Mouse (Mus musculus): ENCODE results near the gene Galns.
A peak's percentile ranks its signal among the peaks of the same experiment; 100 is the strongest.

Galns gene

DNA sequence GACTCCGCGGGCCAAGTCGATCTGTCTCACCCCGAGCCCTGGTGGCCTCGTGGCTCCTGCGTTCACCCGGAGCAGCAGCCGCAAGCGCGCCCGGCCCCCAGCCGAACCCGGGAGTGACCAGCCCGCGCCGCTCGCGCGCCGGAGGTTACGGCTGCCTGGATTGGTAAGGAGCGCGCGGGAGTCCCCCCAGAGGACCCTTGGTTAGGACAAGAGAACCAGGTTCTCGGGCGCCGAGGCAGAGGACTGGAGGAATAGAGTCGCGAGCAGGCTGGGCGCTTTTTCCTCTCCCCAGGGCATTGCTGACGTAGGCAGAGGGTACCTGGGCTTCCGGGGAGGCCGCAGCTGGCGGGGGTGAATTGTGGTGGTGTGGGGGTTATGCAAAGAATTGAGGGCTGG lies 43.2 kb downstream of the Galns start:
- no peak for DNase-seq (ENCODE audit: low spot score)

DNA sequence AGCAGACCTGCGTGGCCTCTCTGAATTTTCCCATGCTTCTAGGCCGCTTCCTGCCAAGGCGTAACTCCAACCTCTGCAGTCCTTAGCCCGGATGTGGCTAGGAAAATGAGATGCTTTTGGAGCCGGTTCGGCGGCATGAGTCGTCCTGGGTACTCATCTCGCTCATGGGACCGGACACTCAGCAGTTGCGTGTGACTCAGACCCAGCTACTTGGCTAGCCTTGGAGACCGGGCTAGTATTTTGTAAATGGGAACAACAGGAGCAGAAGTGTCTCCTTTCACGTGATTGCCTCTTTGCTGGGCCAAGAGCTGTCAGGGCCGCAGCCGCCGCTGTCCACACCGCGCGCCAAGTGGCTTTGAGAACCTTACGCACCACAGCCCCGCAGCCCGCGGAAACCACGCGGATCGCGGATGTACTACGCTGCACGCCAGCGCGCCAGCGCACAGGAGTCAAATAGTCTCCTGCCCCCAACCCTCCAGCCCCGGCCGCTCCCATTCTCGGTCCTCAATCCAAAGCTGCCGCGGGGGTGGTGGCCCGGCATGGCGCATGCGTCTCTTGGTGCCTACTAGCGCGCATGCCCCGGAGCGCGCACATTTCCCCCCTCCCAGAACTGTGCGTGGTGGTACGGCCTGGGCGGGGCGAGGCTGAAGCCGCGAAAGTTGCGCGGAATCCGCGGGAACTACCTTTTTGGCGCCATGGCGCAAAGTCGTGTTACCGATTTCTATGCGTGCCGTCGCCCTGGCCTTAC lies 43.7 kb downstream of the Galns start, which contains the start of gene Cdt1:
Cdt1 (plus strand) TSS at position 655 of the 748 bp plus-strand sequence.
- DNase-seq (ENCODE audit: low spot score), result peak; percentile 99

DNA sequence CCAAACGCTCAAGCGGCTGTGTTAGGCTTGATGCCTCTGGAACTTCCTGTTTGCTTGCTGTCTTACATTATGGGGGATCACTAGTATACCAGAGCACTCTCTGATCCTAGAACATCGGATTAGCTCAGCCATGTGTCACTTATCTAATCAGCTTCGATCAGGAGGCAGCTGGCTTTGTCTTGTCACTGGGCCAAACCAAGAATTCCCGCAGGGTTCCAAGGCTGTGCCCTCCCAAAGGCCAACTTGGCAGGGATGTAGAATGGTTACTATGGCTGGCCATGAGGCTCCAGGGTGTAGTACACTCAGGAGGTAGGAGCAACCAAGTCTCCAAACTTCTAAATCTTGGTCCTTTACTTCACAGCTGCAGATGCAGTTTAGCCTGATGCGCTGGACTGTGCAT lies 44.5 kb downstream of the Galns start:
- DNase-seq (ENCODE audit: low spot score), result peak; percentile 92

DNA sequence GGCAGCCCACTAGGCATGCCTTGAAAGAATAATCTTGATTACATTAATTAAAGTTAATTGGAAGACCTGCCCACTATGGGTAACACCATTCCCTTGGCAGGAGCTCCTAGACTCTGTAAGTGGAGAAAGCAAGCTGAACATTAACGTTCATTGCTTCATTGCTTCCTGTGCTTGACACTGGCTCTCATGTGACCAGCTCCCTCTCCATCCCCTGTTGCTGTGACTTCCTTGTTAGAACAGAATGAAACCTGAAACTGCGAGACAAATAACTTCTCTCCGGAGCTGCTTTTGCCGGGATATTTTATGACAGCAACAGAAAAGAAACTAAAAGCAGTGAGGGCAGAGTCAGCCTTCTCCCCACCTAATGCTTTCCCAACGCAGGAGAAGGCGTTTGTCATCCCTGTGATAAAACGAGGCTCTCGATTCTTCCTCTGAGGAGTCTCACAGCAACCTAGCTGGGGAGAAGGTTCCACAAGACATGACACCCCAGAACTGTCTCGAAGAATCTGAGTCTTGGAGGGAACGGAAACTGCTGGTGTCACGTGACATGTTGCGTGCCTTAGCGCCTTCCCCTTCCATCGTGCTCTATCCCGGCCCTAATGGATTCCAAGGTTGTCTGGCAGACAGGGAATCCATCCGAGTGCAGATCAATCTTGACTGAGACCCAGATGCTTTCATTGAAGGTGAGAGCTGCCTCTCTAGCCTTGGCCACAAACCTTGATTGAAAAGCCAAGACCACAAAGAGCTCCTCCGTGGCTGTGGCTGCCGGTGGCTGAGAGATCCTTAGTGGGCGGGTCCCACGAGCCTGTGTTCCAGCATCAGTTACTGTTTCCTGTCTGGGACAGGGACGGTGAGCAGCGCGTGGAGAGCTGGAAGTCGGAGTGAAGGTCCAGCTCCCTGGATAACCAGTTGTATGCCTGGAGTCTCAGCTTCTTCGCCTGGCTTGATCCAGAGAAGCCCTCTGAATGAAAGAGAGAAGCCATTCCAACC lies 46.6 kb downstream of the Galns start:
- no peak for DNase-seq (ENCODE audit: low spot score)

DNA sequence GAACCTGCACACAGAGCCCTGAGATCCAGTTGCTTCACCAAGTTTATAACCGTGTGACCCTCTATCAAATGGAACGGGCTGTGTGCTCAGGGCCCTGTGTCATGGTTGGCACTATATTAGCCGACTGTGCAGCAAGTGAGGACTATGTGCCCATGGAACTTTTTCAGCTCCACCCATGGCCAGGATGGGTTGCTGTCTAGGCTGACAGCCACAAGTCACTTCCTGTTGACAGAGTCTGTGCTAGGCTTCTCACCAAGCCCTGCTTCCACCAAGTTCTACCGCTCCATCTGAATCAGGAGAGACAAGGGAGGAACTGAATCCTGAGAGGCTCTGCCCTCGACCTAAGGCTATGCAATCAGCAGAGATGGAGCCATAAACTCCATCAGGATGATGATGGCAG lies 50.1 kb downstream of the Galns start:
- no peak for DNase-seq (ENCODE audit: low spot score)

DNA sequence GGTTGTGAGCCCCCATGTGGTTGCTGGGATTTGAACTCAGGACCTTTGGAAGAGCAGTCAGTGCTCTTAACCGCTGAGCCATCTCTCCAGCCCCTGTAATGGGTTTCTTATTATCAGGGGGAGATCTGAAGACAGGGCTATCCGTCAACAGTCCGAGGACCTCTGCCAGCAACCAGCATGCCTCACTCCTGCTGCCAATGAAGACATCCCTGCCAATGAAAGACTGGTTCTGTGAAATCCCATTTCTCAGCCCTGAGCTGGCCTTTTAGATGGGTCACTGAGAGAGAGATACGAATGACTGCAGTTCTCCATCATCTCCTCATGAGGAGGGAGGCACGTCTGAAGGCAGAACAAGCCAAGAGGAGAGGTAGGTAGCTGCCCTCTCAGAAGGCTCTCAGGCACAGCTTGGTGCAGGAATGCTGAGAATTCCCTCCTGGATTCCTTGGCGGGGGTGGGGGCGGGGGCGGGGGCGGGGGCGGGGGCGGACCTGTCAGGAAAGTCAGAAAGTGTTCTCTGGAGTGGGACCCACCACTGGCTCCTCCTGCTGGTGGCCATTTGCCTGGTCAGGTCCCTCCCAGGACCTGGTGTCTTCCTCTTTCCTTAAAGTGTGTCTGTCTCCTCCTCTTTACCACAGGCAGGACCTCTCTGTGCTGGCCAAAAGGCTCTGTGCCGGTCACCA lies 52.5 kb downstream of the Galns start:
- no peak for DNase-seq (ENCODE audit: low spot score)

DNA sequence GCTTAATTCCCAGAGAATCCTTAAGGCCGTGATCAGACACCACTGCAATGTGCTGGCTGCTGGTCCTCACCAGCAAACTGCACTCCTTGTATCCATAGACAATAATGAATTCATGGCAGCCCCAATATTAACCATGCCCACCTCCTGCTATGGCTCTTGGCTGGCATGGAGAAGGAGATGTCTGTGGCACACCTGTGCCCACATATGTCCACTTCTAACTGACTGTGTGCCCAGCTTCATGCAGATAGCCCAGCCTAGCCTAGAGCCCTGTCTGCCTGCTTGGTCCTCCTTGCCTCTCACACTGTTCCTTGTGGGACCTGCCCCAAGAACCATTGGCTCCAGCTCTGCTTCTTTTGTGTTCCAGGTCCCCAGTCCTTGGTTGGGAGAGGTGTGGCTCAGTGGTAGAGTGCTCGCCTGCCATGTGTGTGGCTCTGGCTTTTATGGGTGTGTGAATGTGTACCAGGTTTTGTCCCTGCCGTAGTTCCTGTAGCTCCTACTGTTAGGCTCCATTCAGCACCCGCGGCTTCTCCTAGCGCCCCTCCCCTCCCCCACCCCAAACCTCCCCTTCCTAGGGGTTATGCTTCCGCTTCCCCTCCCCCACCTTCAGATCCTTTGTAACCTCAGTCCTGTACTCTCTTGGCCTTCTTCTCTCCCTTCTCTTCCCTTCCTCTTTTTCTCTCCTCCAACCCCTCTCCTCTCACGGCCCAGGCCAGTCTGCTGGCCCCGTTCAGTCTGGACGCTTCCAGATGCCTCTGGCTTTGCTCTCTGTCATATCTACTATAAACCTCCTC lies 53.8 kb downstream of the Galns start:
- no peak for DNase-seq (ENCODE audit: low spot score)

DNA sequence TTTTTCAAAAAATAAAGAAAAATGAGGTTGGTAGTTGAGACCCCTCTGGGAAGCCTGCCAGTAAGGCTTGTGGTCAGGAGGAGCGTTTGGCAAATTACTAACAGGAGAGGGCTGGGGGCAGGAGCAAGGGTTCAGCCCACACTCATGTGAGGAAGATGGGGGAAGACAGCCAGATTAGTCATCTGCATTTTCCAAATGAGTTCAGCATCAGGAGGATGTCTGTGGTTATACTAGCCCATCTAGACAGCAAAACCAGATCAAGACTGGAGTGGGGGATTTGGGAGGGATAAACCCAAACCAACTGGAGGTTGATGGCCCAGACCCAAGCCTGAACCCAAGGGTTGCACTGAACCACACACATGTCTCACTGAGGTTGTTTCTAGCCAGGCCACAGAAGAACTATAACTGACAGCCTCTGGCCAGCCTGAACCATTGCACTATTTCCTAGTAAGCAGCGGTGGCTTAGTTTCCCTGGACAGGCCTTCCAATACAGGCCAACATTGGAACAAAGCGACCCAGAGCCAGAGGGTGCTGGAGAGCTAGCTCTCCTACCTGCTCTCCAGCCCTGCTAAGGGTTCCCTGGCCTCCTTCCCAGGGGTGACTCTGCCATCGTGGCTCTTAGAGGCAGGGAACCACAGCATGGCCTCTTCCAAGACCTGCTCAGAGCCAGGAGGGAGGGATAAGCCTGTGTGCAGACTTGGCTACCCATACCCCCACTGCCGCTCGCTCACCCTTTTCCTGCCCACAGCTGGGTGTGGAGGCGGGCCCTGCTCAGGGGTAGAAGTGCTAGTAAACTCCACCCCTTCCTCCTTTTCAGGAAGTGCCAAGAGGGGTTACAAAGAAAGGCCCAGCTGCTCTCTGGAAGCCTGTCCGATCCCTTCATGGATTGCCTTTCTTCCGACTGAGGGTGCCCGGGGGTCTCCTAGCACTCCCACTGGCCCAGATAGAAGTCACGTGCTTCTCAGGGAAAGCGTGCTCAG lies 54.9 kb downstream of the Galns start:
- DNase-seq (ENCODE audit: low spot score), result peak; percentile 44

DNA sequence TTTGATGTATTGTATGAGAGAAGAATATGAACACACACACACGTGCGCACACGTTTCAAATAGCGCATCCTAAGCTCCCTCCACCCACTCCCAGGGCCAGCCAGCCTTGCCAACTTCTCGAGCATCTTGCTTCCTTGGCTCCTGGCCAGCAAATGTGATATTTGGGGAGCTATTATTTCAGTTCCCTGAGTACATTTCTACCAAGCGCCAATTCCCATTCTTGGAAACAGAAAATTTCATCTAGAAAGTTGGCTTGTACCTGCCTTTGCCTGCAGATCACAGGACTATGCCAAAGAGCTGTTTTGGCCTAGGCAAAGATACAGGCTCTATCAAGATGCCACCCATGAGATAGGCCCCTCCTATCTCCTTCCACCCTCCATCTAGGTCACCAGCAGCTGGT lies 56.5 kb downstream of the Galns start:
- DNase-seq (ENCODE audit: low spot score), result peak; percentile 38

DNA sequence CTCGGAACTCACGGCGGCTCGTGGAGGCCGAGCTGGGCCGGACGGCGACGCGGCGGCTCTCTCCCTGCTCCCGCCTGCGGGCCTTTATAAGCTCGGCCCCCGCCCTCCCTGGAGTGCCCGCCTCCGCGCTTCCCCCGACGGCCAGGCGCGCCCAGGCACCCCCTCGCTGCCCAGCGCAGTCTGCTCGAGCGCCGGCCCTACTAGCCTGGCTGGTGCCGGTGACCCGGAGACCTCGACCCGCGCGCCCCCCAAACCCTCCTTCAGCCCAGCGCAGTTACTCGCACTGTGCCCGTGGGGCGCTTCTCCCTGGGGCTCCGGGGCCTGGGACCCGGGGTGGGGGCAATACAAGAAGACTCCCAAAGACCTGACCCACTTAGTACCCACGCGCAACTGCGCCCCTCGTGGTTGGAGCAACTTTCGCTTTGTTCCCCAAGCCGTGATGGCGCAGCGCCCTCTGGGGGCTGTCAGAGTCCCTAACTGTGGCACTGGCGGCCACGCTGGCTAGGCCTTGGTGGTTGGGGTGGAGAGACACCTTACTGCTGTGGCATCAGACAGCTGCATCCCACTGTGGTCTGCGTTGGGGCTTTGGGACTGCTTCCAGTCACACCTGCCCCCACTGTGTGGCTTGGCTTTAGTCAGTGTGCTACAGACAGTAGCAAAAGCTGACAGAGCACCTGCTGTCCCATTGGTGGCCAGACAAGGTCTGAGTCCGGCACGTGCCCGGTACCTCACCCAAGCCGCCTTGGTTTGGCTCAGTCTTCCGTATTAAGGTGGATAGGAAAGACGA lies 59.8 kb downstream of the Galns start, which contains the start of gene Piezo1:
Piezo1 (minus strand) TSS at position 65 of the 787 bp plus-strand sequence.
- peak; percentile 97 for DNase-seq (ENCODE audit: low spot score)

DNA sequence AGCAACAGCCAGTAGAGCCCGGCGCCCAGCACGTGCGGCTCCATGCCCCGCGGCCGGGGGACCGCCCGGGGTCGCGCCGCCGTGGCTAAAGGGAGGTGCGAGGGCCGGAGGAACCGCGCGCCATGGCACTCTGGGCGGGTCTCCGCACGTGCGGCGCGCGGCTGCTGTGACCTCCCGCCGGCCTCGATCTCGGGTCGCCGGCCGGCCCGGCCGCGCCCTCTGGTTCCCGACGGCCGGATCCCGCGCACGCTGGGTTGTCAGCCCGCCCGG lies 60.3 kb downstream of the Galns start:
- DNase-seq (ENCODE audit: low spot score), result no peak

DNA sequence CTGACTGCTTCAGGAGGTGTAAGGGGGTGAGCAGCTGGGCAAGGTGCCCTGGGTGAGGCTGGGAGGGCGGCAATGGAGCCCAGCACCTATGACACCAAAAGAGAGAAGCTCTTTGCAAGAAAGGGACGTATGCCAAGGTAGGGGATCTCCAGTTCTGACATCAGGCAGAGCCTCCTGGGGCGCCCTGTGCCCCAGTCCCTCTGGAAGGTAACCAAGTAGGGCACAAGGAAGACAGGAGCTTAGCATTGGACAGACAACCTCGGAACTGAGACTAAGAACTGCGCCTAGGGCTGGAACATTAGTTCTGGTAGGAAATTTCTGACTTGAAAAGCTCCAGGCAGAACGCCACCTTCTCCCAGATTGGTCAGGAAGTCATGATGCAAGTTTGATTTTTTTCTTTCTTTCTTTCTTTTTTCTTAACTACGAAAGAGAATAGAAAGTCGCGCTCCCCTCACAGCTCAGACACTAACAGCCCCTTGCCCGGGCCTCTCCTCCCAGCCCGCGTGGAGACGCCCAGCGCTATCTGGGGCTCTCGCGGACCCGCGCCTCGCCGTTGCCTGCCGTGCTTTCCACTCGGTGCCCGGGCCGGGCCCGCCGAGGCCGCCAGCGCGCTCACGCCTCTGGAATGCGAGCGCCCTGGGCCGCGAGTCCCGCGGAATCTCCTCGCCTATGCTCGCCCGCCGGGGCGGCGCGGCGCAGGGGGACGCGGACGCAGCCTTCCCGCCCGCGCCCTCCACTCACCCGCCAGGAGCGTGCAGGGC lies 60.8 kb downstream of the Galns start:
- DNase-seq (ENCODE audit: low spot score), result peak; percentile 79

DNA sequence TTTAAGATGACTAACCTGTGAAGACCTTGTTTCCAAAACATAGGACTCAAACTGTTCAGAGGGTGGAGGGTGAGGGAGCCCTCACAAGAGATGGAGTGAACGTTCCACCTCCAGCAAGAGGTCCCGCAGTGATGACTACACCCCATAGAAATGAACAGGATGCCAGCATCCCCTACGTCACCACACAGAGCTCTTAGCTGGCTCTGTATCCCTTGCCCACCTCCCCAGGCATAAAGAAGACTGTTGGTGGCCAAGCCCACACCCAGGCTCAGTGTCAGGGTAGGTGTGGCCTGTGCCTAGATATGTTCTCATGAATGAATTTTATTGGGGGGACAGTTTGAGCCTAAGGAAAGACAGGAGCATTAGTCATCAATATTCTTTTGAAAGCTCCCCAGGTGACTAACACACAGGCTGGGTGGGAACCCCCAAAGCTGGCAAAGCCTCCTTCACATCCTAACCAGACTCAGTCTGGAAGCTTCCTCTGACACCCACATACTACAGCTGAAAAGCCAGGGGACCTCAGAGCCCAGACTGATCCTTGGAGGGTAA lies 62.3 kb downstream of the Galns start:
- DNase-seq (ENCODE audit: low spot score), result peak; percentile 34

DNA sequence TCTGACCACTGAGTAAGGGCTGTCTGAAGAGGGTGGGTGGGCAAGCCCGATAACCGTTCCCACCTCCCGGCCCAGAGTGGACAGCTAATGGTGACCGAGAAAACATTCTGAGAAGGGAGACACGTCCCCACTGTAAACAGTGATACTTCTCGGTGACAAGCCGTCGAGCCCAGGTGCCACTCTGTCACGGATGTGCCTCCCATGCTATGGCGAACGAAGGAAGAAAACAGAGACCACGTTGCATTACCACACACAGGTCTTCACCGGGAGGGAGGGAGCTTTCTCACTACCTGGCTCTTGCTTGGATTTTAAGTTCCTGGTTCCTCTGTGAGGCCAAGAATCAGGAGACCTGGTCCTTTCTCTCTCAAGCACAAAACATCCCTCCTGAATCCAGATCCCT lies 62.9 kb downstream of the Galns start:
- no peak for DNase-seq (ENCODE audit: low spot score)

DNA sequence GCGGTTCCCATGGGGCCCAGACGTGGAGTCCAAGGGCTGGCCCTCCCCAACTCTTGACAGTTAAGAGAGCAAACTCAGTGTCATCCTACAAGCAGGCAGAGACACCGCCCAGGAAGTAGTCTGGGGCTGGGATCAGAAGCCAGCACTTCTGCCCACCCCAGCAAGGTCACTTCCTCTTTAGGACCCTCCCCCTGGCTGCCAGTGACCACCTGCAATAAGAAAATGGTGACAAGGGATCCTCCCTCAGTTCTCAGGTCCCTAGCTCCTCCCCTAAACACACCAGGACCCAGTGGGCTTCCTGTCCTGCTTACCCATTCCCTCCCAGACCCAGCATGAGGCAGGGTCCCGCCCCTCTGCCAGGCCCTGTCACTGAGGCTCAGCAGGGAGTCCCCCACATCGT lies 63.4 kb downstream of the Galns start:
- peak; percentile 48 for DNase-seq (ENCODE audit: low spot score)

DNA sequence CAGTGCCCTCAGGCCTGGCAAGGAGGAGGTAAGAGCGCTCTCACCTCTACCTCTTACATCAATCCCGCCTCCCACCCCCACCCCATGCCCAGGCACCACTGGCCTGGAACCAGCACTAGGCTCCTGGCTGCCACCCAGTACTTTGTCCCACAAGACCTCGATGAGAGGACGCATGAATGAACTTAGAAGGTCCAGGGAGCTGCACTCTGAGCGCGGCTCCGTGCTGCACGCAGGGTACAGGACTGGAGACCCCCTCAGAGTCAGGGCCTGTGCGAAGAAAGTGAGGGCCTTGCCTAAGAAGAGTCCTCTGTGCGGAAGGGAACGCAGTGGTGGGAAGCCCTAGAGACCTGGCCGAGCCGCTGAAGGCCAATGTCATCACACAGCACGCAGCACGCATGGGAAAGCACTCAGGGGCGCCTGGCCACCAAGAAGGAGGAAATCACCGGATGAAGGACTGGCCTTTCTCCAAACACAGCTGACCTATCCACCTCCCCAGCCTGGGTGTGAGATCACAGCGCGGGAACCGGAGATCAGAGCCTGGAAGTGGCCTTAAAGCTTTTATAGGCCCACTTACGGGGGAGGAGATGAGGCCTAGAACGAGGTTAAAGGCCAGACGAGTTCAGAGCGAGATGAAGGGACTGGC lies 64.3 kb downstream of the Galns start:
- peak; percentile 61 for DNase-seq (ENCODE audit: low spot score)

DNA sequence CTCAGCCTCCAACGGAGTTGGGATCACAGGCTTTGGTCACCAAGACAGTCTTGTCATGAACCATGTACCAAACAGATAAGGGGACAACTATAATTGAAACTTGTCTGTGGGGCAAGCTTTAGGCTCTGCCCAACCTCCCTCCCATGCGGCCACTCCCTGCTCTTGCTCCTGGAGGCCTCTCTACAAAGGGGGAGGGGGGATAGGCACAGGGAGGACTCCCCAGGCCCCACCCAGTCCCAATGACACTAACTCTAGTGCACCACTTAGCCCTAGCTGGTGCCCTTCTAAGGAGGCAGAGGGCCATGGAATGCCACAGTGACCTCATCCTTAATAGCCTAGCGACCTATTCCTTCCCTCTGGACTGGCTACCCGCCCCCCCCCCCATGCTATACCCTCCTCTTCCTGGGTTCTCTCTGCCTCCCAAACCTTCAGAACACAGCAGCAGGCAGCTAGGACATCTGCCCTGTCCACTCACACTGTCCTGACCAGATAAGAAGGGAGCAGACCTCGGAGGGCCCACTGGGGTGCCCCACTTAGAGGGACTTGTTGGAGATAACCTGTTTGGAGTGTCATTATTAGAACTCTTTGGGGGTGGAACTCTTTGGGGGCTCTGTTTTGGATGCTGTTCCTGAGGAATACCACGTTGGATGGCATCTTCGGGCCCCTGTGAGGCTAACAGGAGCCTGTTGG lies 65.1 kb downstream of the Galns start:
- peak; percentile 43 for DNase-seq (ENCODE audit: low spot score)

DNA sequence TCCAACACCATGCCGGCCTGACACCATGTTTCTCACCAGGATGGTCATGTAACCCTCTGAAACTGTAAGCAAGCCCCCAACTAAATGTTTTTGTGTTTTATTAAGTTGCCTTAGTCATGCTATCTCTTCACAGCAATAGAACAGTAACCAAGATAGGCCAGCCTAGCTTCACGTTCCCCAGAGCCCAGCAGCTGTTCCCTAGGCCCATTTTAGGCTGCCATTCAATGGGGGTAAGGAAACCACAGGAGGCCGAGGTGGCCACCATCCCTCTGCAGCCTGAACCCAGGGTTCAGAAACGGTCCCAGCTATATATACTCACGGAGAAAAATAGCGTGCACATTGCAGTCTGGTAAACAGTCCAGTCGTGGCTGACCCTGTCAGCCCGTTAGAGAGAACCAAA lies 67.1 kb downstream of the Galns start:
- no peak for DNase-seq (ENCODE audit: low spot score)

All from MN1 (cell line).